In the genomic region with DNA sequence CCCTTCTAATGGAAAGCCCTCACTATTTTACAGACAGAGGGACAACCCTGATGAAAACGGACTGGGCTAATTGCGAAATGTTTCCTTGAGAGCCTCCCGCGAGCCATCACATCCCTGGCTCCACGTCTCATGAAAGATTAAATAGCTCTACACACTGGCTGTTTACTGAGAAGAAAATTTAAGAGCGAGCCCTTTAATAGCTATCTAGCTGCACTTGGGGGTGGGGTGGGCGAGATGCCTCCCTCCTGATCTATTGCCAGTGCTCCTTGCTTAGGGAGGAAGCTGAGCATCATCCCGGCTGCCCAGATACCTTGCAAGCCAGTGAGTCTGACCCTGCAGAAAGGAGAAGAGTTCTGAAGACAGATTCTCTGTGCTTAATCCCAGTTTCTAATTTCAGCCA, we compare ENCODE assay signal across 19 mouse cellular contexts.
"Had no signal": no experiment of that assay in that cellular context is flagged by ENCODE, and none has a peak within 500 bp of the region (broad histone marks: within the 10 kb centered on the region; RNA-seq: fewer than 3 reads in every experiment).

No protein-coding gene starts in this region.

- H3K4me1 ChIP-seq: liver, embryonic 13.5 days; megakaryocyte, embryonic 14.5 days; midbrain, embryonic 15.5 days; stomach, embryonic 15.5 days had no signal

- ATAC-seq: hindbrain, postnatal 0 days; inflammation-experienced regulatory T-cells, adult 6 months; intestine, embryonic 16.5 days; lung, postnatal 0 days; midbrain, embryonic 15.5 days had no signal

- DNase-seq: kidney, adult 2 months; kidney, postnatal 36 days; layer of hippocampus, postnatal 36 days; liver, embryonic 13.5 days; lung, adult 2 months; lung, postnatal 36 days; right cerebral cortex, postnatal 25 days; spleen, adult 18-20 months; thymus, postnatal 25 days had no signal

- H3K9me3 ChIP-seq: liver, embryonic 13.5 days; megakaryocyte, embryonic 14.5 days; midbrain, embryonic 15.5 days; stomach, embryonic 15.5 days had no signal

- H3K4me2 ChIP-seq: liver, embryonic 13.5 days; midbrain, embryonic 11.5 days; midbrain, embryonic 15.5 days; stomach, embryonic 15.5 days had no signal

- H3K27me3 ChIP-seq: liver, embryonic 13.5 days; megakaryocyte, embryonic 14.5 days; midbrain, embryonic 15.5 days; stomach, embryonic 15.5 days had no signal

- H3K4me3 ChIP-seq: left cerebral cortex, adult 2 months; liver, embryonic 13.5 days; megakaryocyte, embryonic 14.5 days; midbrain, embryonic 15.5 days; myocyte; stomach, embryonic 15.5 days had no signal

- H3K27ac ChIP-seq: hindbrain, postnatal 0 days; left cerebral cortex, adult 2 months; liver, embryonic 13.5 days; midbrain, embryonic 15.5 days; stomach, embryonic 15.5 days had no signal

- H3K9ac ChIP-seq: liver, embryonic 13.5 days; midbrain, embryonic 15.5 days; stomach, embryonic 15.5 days had no signal

- H3K36me3 ChIP-seq: liver, embryonic 13.5 days; midbrain, embryonic 15.5 days; stomach, embryonic 15.5 days had no signal
